ENCODE assay signal across 10 mouse cellular contexts in the genomic region with DNA sequence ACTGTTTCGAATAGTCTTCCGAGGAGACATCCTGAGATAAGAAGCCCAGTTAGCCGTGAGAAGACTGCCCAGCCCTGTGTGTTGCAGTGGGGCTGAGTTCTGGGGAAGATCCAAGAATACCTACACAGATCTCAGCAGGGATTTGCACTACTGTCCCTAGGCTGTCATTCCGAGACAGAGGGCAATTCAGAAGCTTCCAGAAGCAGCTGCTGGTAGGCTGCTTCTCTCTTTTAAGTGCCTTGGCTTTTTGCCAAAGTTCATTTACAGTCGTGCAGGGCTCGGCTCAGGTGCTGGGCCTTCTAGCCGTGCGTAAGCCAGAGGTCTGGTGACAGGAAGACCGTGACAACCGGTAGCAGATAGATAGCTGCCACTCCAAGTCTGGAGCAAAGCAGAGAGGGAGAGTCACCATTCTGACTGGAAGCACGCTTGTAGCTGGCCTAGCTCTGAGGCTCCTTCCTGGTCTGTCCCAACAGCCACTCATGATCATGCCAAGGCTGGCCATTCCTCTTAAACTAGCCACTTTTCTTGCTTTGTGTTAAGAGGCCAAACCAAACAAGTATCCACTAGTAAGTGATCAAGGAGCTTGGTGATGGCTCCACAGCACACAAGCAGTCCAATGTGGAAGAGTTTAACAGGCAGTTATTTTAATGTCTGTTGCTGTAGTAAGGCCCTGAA. TPM values are rescaled to one million over a fixed set of nuclear protein-coding genes. Genes with fewer than 3 reads are reported as not detected.
DNase-seq lines count a peak whose midpoint lies in the region; ATAC-seq lines count a peak whose summit lies in the region.
"Had no signal": no experiment of that assay in that cellular context is flagged by ENCODE, and none has a peak within 500 bp of the region (broad histone marks: within the 10 kb centered on the region; RNA-seq: fewer than 3 reads in every experiment).

No protein-coding gene starts in this region.

- peak; percentile 15; the same call in 1 of the 2 replicates for ATAC-seq in forebrain, embryonic 13.5 days
- ATAC-seq in neural tube, embryonic 13.5 days (ENCODE audit: low read depth): peak; percentile 41
- no peak for ATAC-seq in limb, embryonic 13.5 days (ENCODE audit: low FRiP score, low read depth)

- H3K4me1 ChIP-seq in forebrain, embryonic 13.5 days: peaks cover 38% of the 10 kb centered on the region
- H3K4me1 ChIP-seq in forebrain, embryonic 10.5 days: peaks cover 34% of the 10 kb centered on the region
- H3K4me1 ChIP-seq in neural tube, embryonic 13.5 days (replicated peaks): peaks cover 38% of the 10 kb centered on the region
- peaks cover 23% of the 10 kb centered on the region for H3K4me1 ChIP-seq in limb, embryonic 13.5 days

- DNase-seq in forebrain, embryonic 10.5 days (ENCODE audit: extremely low spot score, low spot score): no peak
- no peak for DNase-seq in neural tube, embryonic 10.5 days (ENCODE audit: extremely low spot score, low spot score)
- DNase-seq in thymus, postnatal 14 days: peak; percentile 52
- no peak for DNase-seq in embryo, embryonic 10 days (ENCODE audit: low spot score)
- no peak for DNase-seq in urinary bladder, adult 2 months (ENCODE audit: low spot score)
- DNase-seq: adrenal gland, adult 8-10 months had no signal

- no peaks in the 10 kb centered on the region for H3K27me3 ChIP-seq in forebrain, embryonic 13.5 days
- no peaks in the 10 kb centered on the region for H3K27me3 ChIP-seq in forebrain, embryonic 10.5 days (ENCODE audit: poor library complexity, severe bottlenecking)
- no peaks in the 10 kb centered on the region for H3K27me3 ChIP-seq in neural tube, embryonic 13.5 days
- H3K27me3 ChIP-seq in limb, embryonic 13.5 days: no peaks in the 10 kb centered on the region

- no peak overlapping the region for H3K4me3 ChIP-seq in forebrain, embryonic 13.5 days
- no peak overlapping the region for H3K4me3 ChIP-seq in forebrain, embryonic 10.5 days
- no peak overlapping the region for H3K4me3 ChIP-seq in neural tube, embryonic 13.5 days
- no peak overlapping the region for H3K4me3 ChIP-seq in limb, embryonic 13.5 days

- no peak overlapping the region for H3K4me2 ChIP-seq in forebrain, embryonic 13.5 days
- no peak overlapping the region for H3K4me2 ChIP-seq in neural tube, embryonic 13.5 days
- H3K4me2 ChIP-seq in limb, embryonic 13.5 days (replicated peaks): no peak overlapping the region
- H3K4me2 ChIP-seq: liver, embryonic 11.5 days had no signal

- H3K9me3 ChIP-seq in forebrain, embryonic 13.5 days (replicated peaks): no peaks in the 10 kb centered on the region
- H3K9me3 ChIP-seq in forebrain, embryonic 10.5 days: peaks cover 3% of the 10 kb centered on the region; the same call in 1 of the 2 replicates
- H3K9me3 ChIP-seq in neural tube, embryonic 13.5 days: no peaks in the 10 kb centered on the region
- peaks cover 3% of the 10 kb centered on the region; the same call in 1 of the 2 replicates for H3K9me3 ChIP-seq in limb, embryonic 13.5 days

- H3K36me3 ChIP-seq in forebrain, embryonic 13.5 days (ENCODE audit: poor library complexity, severe bottlenecking): no peaks in the 10 kb centered on the region
- H3K36me3 ChIP-seq in forebrain, embryonic 10.5 days (replicated peaks): peaks cover 6% of the 10 kb centered on the region; the same call in 1 of the 2 replicates
- H3K36me3 ChIP-seq in neural tube, embryonic 13.5 days: no peaks in the 10 kb centered on the region
- H3K36me3 ChIP-seq in limb, embryonic 13.5 days: no peaks in the 10 kb centered on the region

- H3K27ac ChIP-seq in forebrain, embryonic 13.5 days: peak overlapping the region; percentile 37; the same call in 1 of the 2 replicates
- H3K27ac ChIP-seq in forebrain, embryonic 10.5 days: no peak overlapping the region; the same call in 1 of the 2 replicates
- H3K27ac ChIP-seq in neural tube, embryonic 13.5 days (replicated peaks): peak overlapping the region; percentile 42
- H3K27ac ChIP-seq in limb, embryonic 13.5 days: peak overlapping the region; percentile 6; the same call in 1 of the 2 replicates

- WGBS in forebrain, embryonic 13.5 days: 52% methylated on average over 11 of the region's 11 CpGs
- 90% methylated on average over 11 of the region's 11 CpGs for WGBS in forebrain, embryonic 10.5 days
- WGBS in neural tube, embryonic 13.5 days: 37% methylated on average over 11 of the region's 11 CpGs
- 39% methylated on average over 11 of the region's 11 CpGs for WGBS in limb, embryonic 13.5 days

- H3K9ac ChIP-seq in forebrain, embryonic 13.5 days: no peak overlapping the region
- no peak overlapping the region for H3K9ac ChIP-seq in neural tube, embryonic 13.5 days
- H3K9ac ChIP-seq in limb, embryonic 13.5 days: no peak overlapping the region

RNA-seq across cellular contexts. Expression of a gene that starts 49.3 kb away (rescaled TPM):
- polyA plus RNA-seq in forebrain, embryonic 13.5 days (2015; fragmentation: Nextera tagmentation; extraction: Ambion mirVana): 17.7 and 20.9 TPM in 2 replicates
- 23.6 and 25.3 TPM in 2 replicates for polyA plus RNA-seq in forebrain, embryonic 10.5 days (2016; fragmentation: Nextera tagmentation; extraction: Ambion mirVana)
- polyA plus RNA-seq in neural tube, embryonic 13.5 days (2015; fragmentation: Nextera tagmentation; extraction: Ambion mirVana): 23.5 and 24.2 TPM in 2 replicates
- 14.6 and 16.0 TPM in 2 replicates for polyA plus RNA-seq in limb, embryonic 13.5 days (2015; fragmentation: Nextera tagmentation; extraction: Ambion mirVana)
- polyA plus RNA-seq in urinary bladder, adult 2 months (2012; rRNA removed): 4.9 and 6.5 TPM in 2 replicates
